Mouse (Mus musculus) layer of hippocampus, postnatal 14 days (tissue): Measurements from ENCODE around the gene Klhl32. TPM values are rescaled to one million over a fixed set of nuclear protein-coding genes. Genes with fewer than 3 reads are reported as not detected.

Source experiments
- DNase-seq, 2 experiments: peaks; one replicate each; pipeline ENCODE4 v3.0.0; 2021 to 2022; ENCODE audit warnings: low spot score in 2 of 2, mixed read lengths in 1 of 2
- total RNA-seq, 2 experiments: library from RNA; stranded (reverse); gene quantifications; 2 replicates each; pipeline ENCODE4 v1.2.3; 2021

The Klhl32 gene
- total RNA-seq, 2 experiments from 2014 or later: 12.9 to 17.6 TPM

- DNase-seq: no peak
These were observed 282.9 kb downstream of the Klhl32 start for GRCm38 (mm10) chr4:24568026-24568425.

Other genes with a start within 250 kb of the Klhl32 start
- gene Ndufaf4, start 47.0 kb upstream of the Klhl32 start, total RNA-seq: 10 to 100 TPM; 33.5 to 34.0 TPM
- 10 to 100 TPM; 61.4 to 64.0 TPM for gene Gpr63, start 115.3 kb upstream of the Klhl32 start, total RNA-seq